ENCODE assay signal across 24 mouse cellular contexts in the genomic region with DNA sequence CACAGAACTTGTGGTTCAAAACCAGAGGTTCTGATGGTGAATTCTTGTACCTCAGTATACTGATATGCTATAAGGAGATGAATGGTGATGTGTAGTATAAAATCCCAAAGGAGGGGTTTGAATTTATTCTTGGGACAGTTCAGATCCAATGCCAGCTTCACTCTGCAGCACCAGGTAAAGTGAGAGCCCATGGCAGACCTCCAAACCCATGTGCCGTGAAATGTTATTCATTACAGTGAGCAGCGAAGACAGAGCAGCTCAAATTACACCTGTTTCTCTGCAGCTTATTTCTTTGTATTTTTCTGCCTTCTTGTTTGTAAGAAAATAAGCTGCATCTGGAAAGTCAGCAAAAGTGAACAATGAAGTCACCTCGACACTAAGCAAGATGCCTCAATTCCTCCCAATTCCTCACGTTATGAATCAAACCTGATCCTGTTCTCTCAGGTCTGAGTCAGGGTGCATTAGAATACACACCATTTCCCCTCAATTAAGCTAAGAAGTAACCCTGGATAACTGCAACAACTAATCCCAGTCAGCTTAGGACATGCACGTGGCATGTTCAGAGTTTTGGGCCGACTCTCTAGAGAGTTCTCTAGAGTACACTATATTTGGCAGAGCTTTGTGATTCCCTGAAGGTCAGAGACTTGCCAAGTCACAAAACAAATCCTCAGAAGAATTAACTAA.
A peak's percentile ranks its signal among the peaks of the same experiment; 100 is the strongest.
DNase-seq lines count a peak whose midpoint lies in the region; ATAC-seq and TF ChIP-seq lines count a peak whose summit lies in the region.
"Had no signal": no experiment of that assay in that cellular context is flagged by ENCODE, and none has a peak within 500 bp of the region (broad histone marks: within the 10 kb centered on the region; RNA-seq: fewer than 3 reads in every experiment).

No protein-coding gene starts in this region.

- H3K27me3 ChIP-seq in cerebellum, adult 2 months (ENCODE audit: control insufficient read depth, insufficient read depth, low read length) = no peaks in the 10 kb centered on the region
- H3K27me3 ChIP-seq in forebrain, embryonic 13.5 days = no peaks in the 10 kb centered on the region
- H3K27me3 ChIP-seq: heart, embryonic 13.5 days; hindbrain, embryonic 12.5 days; neural tube, embryonic 15.5 days had no signal

- ATAC-seq in forebrain, embryonic 13.5 days = no peak
- ATAC-seq: forebrain, postnatal 0 days; intestine, postnatal 0 days; liver, postnatal 0 days; lung, postnatal 0 days had no signal

- H3K4me3 ChIP-seq in cerebellum, adult 2 months (replicated peaks; ENCODE audit: insufficient read depth, low read depth, low read length) = no peak overlapping the region
- H3K4me3 ChIP-seq in forebrain, embryonic 13.5 days = no peak overlapping the region
- H3K4me3 ChIP-seq: forebrain, embryonic 10.5 days; heart, embryonic 13.5 days; hindbrain, embryonic 12.5 days; midbrain, embryonic 10.5 days; neural tube, embryonic 15.5 days had no signal

- no peaks in the 10 kb centered on the region for H3K4me1 ChIP-seq in cerebellum, adult 2 months (ENCODE audit: control insufficient read depth, insufficient read depth, low read length)
- H3K4me1 ChIP-seq in forebrain, embryonic 13.5 days = 0 out of 2 replicates have a peak, but pooled peaks cover 5% of the 10 kb centered on the region
- H3K4me1 ChIP-seq: forebrain, embryonic 10.5 days; hindbrain, embryonic 12.5 days; midbrain, embryonic 10.5 days; neural tube, embryonic 15.5 days had no signal

- H3K4me2 ChIP-seq in forebrain, embryonic 13.5 days = no peak overlapping the region
- H3K4me2 ChIP-seq: heart, embryonic 13.5 days; hindbrain, embryonic 12.5 days; liver, embryonic 11.5 days; neural tube, embryonic 15.5 days had no signal

- no peaks in the 10 kb centered on the region for H3K36me3 ChIP-seq in forebrain, embryonic 13.5 days (ENCODE audit: poor library complexity, severe bottlenecking)
- H3K36me3 ChIP-seq: forebrain, embryonic 10.5 days; heart, embryonic 13.5 days; hindbrain, embryonic 12.5 days; midbrain, embryonic 10.5 days; neural tube, embryonic 15.5 days had no signal

- H3K27ac ChIP-seq in cerebellum, adult 2 months (ENCODE audit: insufficient read depth, low read length) = no peak overlapping the region
- H3K27ac ChIP-seq in forebrain, embryonic 13.5 days = no peak overlapping the region
- H3K27ac ChIP-seq: forebrain, embryonic 10.5 days; heart, embryonic 13.5 days; hindbrain, embryonic 12.5 days; midbrain, embryonic 10.5 days; neural tube, embryonic 15.5 days; stomach, postnatal 0 days had no signal

- TF ChIP-seq POLR2A in cerebellum, adult 2 months (IDR thresholded peaks at IDR 0.05; ENCODE audit: borderline replicate concordance, insufficient read depth, low read length) = no peak
- TF ChIP-seq POLR2A in brain, embryonic 14.5 days (IDR thresholded peaks at IDR 0.05; ENCODE audit: borderline replicate concordance, extremely low read depth, insufficient read depth, insufficient read length, poor library complexity, severe bottlenecking) = no peak

- DNase-seq in cerebellum, postnatal 10 days = peak; percentile 22 to 27
- DNase-seq in cerebellum, adult 2 months = no peak
- DNase-seq in brain, embryonic 14.5 days (ENCODE audit: low read depth) = peak; percentile 32
- DNase-seq in kidney, adult 9 months = peak; percentile 52
- peak; percentile 34 for DNase-seq in kidney, postnatal 14 days
- no peak for DNase-seq in liver
- DNase-seq in embryo, embryonic 9.5 days (ENCODE audit: extremely low spot score) = no peak
- DNase-seq: adrenal gland, postnatal 10 days; cerebellum, adult 9-11 months; forebrain, postnatal 0 days; gastrocnemius, postnatal 14 days; heart, adult 11 months; liver, postnatal 0 days; right cerebral cortex, postnatal 14 days had no signal

- no peak for TF ChIP-seq CTCF in cerebellum, adult 2 months (IDR thresholded peaks at IDR 0.05; ENCODE audit: borderline replicate concordance, insufficient read depth, low read depth, low read length)
- TF ChIP-seq CTCF in brain, embryonic 14.5 days (IDR thresholded peaks at IDR 0.05; ENCODE audit: borderline replicate concordance, extremely low read depth, insufficient read depth, insufficient read length) = no peak

- no peaks in the 10 kb centered on the region for H3K9me3 ChIP-seq in forebrain, embryonic 13.5 days (replicated peaks)
- H3K9me3 ChIP-seq: forebrain, embryonic 10.5 days; heart, embryonic 13.5 days; hindbrain, embryonic 12.5 days; midbrain, embryonic 10.5 days; neural tube, embryonic 15.5 days had no signal

- no peak overlapping the region for H3K9ac ChIP-seq in forebrain, embryonic 13.5 days
- H3K9ac ChIP-seq: forebrain, postnatal 0 days; heart, embryonic 13.5 days; hindbrain, embryonic 12.5 days; liver, postnatal 0 days; neural tube, embryonic 15.5 days had no signal

- WGBS in cerebellum, adult 2 months = 46% methylated on average over 6 of the region's 6 CpGs
- 52% methylated on average over 6 of the region's 6 CpGs for WGBS in forebrain, embryonic 13.5 days

Comparison
In these comparisons a context has a peak if more than half of its experiments do, and no peak if none do; other contexts are left out.
1. DNase-seq: peak in cerebellum, postnatal 10 days (2 of 2), brain, embryonic 14.5 days (single experiment), kidney, adult 9 months (single experiment) and kidney, postnatal 14 days (single experiment); none in cerebellum, adult 2 months (0 of 2), liver (single experiment) and embryo, embryonic 9.5 days (single experiment).